Mouse (Mus musculus) layer of hippocampus, adult 9-11 months (tissue): ENCODE results near the gene Foxl2.

Source experiments
- DNase-seq: peaks from one replicate; pipeline ENCODE4 v3.0.0; 2022

Gene Foxl2

DNA sequence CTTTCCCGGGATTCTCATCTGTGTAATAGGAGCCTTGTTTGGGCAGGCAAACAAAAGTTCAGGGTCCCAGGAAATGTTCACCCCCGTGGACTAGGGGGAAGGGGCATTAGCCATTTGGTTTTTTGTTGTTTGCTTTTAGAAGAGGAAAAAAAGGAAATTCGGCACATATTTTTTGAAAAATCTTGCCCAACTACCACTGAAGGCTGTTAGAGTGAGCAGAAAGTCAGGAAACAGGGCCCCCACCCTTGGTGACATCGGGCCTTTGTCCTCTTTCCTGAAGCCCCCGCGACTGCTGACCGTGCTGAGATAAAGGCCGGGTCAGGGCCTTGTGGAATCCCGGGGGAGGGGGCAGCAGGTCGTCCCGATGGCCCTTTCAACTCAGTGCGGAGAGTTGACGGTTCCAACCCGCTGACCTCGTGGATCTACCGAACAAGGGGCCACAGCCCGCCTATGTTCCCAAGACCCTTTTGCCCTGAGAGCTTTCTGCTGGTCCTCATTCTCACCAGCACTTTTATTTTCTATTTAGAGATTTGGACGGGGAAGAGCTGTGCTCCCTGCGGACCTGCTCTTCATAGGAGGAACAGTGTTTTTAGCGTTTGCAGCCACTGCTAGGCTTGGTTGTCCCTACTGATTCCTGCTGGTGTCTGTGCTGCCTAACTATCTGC, 7.5 kb downstream of the Foxl2 start:
- DNase-seq, result no peak

- no peak for DNase-seq
Measured at GRCm38 (mm10) chr9:98963661-98964060, 8.6 kb downstream of the Foxl2 start.

DNA sequence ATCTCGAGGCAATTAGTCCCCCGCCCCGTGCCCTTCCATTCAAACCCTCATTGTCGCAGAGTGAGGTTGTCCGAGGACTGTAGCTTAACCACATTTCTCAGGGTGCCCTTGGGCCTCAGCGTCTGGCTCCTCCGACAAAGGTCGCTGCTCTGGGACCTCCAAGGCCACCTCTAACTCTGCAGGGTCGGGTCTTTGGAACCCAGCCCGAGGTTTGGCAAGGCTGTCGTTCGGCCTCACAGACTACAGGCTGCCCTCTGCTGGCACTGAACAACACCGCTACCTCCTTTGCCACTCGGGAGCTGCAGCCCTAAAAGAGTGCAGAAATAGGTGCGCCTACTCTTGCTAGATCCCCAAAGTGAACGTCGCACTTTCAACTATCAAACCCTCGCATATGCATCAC, 10.0 kb downstream of the Foxl2 start:
- no peak for DNase-seq

DNA sequence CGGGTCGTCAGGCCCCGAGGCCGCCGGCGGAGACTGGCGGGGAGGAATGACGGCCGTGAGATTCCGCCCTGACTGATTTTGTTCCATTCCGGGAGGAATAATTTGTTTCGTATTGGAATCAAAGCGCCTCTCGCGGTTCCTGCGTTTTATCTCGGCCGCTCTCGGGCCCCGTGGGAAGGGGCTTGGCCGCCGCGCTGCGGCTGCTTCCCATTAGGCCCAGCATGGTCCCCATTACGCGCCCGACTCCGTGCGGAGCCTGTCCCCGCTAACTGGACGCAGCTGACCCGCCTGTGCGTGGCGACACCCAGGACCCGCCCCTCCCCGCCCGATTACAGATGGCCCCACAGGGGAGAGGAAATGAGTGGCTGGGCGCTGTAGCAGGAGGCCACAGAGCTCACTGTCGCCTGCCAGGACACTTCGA, 18.0 kb downstream of the Foxl2 start:
- DNase-seq, result no peak

DNA sequence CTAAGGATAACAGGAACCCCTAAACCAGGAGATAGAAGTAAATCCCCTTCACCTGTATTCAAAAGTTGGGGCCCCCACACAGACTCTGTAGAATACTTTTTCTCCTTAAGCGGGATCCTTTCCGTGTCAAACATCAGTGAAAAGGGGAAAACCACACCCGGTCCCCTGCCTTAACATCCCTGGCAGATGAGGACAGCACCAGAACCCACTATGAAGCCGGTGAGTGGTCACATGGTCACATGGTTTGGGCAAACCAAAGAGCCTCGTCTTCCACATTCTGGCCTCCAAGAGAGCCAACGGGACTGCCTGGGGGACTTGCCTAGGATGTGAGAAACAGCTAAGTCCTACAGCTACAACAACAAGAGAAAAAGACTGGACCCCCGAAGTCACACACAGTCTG, 18.5 kb downstream of the Foxl2 start:
- no peak for DNase-seq

GRCm38 (mm10) chr9:98974898-98975297, 19.8 kb downstream of the Foxl2 start:
- DNase-seq, result no peak

GRCm38 (mm10) chr9:98976081-98976480, 21.0 kb downstream of the Foxl2 start:
- DNase-seq, result no peak

DNA sequence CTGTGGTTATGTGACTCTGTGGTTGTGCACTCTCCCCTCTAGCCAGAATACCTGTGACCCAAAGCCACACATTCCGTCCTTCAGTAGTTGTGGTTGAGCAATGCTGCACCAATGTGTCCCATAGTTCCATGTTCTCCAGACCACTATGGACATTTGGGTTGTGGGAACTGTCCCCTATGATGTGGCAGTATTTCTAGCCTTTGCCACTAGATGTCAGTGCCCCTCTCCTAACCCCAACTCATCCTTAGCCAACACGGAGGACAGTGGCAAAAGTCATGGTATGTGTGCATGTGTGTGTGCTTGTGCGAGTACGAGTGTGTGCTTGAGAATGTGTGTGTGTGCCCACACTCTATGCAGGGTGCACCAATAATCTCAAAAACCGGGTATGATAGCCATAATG, 21.4 kb downstream of the Foxl2 start:
- no peak for DNase-seq

DNA sequence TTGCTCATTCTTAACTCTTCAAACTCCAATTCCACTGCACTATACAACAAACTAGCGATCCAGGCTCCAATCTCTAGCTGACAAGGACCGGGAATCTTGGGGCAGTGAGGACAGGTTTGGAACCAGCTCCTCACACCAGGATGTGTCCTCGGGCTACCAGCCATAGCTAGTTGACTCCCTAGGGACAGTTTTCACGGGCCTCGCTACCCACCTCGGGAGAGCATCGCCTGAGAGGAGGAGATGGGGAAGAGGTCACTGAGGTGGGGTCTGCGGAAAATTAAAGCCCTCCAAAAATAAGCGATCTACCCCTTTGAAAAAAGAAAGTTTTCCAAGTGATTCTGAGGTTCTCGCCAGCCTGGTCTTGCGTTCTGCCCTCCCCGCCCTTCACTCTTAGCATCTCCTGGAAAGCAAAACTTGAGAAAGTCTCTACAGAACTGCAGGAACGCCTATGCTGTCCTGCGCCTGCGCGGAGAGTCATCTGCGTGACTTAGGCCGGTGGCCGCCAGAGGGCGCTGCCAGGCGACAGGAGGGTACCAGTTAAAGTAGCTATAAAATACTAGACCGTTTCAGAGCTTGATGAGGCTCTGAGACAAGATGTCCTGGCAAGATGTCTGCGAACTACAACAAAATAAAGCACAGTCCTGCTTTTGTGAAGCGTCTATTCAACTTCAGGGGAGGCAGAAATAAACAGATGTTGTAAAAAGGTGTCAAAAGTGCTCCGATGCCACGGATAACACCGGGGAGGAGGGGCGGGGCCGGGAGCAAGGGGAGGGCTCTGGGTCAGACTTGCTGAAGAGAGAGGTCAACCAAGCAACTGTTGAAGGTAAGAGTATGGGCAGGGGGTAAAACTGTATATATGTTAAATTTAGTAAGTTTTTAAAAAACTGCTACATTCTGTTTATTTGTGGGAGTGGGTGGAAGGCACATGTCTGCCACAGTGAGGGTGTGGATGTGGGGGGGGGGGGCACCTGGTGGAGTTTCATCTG, 24.6 kb downstream of the Foxl2 start:
- DNase-seq, result peak; percentile 67

GRCm38 (mm10) chr9:98985800-98986475, 30.9 kb downstream of the Foxl2 start, which contains the start of gene Faim:
Faim (plus strand) TSS chr9:98986373.
- DNase-seq, result peak; percentile 100

DNA sequence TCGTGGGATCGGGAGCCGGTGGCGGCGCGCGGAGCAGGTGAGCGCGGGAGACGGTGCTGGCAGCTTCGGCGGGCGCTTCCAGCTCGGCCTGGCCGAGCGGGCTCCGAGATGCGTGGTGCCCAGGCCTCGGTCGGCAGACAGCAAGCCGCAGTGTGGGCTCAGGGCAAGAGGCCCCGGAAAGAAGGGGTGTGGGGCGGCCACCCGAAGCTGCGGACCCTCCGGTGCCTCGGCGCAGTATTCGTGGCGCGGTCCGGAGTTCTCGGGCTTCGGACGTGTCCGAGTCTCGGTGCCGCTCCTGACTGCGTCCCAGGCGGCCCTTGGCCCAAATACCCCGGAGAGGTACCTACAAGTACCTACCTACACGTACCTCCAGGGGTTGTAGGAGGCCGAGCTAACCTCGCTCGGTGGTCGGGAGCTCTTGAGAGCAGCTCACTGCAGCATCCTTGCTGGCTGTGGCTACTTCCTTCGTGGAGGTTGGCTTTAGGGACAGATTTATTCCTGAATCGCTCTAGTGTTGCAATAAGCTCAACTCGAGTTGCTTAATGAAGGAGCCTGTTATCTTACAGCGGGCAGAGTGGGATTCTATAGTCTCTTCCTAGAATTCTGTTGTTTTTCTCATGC, 31.5 kb downstream of the Foxl2 start:
- peak; percentile 17 for DNase-seq

GRCm38 (mm10) chr9:98987131-98987530, 32.0 kb downstream of the Foxl2 start:
- DNase-seq, result no peak

DNA sequence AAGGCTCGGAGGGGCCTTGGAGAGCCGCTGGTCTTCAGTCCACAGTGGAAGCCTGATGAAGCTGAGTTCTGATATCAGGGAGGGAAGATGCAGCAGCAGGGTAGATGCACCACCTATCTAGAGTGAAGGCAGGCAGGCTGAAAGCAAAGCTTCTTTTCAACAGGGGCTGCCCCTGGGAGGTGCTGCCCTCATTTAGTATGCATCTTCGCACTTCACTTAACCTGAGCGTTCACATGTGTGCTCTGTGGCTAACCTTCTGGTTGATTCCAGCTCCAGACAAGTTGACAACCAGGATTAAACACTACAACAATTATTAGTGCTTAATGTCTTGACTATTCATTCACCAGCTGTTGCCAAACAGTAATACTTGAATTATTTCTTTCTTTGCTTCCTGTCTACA, 39.0 kb downstream of the Foxl2 start:
- DNase-seq, result no peak

DNA sequence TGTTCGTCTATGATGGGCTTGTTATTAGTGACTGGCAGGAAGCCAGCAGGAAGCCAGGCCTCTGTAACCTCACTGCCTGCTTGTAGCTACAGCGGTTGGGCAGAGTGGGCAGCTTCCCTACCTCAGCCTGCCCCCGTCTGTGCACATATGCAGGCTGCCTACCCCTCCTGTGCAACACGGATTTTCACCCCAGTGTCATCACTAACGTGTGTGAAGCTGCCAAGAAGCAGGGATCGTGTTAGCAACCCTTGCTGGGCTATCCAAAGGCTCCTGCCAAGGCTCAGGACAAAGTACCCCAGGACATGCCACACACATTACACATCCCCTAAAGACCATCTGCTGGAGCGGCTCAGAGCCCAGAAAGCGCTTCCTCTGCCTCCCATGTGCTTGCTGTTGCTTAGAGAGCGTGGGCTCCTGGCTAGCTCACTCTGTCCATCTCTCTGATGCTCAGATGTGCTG, 44.8 kb downstream of the Foxl2 start:
- DNase-seq, result peak; percentile 76

- no peak for DNase-seq
Measured at GRCm38 (mm10) chr9:99001326-99001725, 46.2 kb downstream of the Foxl2 start.
